Mouse (Mus musculus) layer of hippocampus, adult 8-10 months (tissue): Measurements from ENCODE around the gene Ctla4. TPM values are rescaled to one million over a fixed set of nuclear protein-coding genes. Genes with fewer than 3 reads are reported as not detected.
A peak's percentile ranks its signal among the peaks of the same experiment; 100 is the strongest.

Experiments used
- DNase-seq, 2 experiments: peaks; one replicate each; pipeline ENCODE4 v3.0.0; 2022; ENCODE audit warnings: low spot score in 2 of 2
- total RNA-seq, 4 experiments: library from RNA; stranded (reverse); gene quantifications; 2 replicates each; pipeline ENCODE4 v1.2.4; 2022

Ctla4 gene
- total RNA-seq, 4 experiments from 2014 or later = not detected

GRCm38 (mm10) chr1:60865167-60865566 is 21.6 kb upstream of the Ctla4 start:
- no peak for DNase-seq

DNA sequence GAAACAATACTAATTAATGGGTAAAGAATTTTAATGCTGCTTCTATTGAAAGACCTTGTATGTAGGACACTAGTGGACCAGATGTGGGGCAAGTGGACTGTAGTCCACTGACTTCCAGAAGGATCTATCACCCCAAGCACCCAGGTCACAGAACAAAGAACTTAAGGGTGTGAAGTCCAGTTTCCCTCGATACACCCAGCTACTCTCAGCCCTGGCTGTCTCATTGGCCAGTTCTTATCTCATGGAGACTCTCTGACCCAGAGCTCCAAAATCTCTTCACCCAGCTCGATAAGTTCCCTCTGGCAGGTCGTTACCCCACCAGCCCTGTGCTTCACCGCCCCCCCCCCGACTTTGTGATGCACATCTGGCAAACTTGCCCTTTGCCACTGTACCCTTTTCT is 20.8 kb upstream of the Ctla4 start:
- no peak for DNase-seq

GRCm38 (mm10) chr1:60868333-60869277 is 18.2 kb upstream of the Ctla4 start:
- DNase-seq = peak in 1 of 2 experiments; percentile 62

GRCm38 (mm10) chr1:60875267-60875666 is 11.5 kb upstream of the Ctla4 start:
- no peak for DNase-seq

DNA sequence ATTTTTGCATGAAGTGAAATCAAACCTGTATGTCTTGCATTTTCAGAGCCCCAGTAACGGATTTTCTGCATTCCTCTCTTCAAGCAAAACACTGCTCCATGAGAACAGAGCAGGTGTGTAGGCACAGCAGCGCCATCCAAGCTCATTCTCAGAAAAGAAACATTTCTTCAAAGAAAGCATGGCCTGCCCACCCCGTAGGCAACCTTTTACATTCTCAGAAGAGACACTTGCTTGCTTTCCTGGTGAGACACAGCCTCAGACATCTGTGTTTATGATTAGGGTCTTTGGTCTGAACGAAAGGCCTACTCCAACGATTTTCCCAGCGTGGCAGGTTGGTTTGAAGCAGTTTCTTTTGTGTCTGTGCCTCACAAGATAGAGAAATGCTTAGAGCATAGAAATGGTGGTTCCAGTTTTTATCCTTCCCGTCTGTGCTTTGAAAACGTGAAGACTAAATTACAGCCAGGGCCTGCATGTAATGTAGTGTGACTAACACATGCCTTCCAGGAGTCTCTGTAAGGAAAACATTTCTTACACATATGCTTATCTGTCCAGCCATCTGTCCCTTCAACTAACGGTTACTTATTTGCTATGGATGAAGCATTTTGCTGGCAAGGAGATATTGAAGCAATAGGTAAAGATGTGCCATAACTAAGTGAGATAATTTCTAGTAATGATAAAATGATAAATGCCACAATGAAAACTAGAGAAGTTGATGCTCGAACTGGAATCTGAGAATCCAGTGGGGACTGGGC is 6.5 kb upstream of the Ctla4 start:
- DNase-seq = no peak

- no peak for DNase-seq
Measured at GRCm38 (mm10) chr1:60882792-60883191, 4.0 kb upstream of the Ctla4 start.

DNA sequence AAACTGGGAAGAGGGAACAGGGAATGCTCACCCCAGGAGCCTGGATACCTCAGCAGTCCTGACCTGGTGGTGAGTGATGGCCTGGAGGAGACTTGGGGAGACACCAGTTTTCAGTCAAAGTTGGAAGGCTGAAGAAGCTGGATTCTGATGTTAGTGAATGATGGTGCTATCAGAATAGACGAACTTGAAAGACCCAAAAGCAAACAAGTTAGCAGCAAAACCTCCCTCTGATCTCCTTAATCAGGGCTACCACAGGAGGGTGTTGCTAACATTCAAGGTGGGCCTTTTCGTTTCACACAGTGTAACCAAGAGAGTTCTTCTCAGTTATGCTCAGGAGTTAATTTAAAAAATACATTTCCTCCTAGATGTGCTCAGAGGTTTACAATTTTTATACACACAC is 3.5 kb upstream of the Ctla4 start:
- DNase-seq = no peak

- DNase-seq = no peak
Measured at GRCm38 (mm10) chr1:60884611-60885010, 2.2 kb upstream of the Ctla4 start.

GRCm38 (mm10) chr1:60898127-60898932 is 11.5 kb downstream of the Ctla4 start:
- peak in 1 of 2 experiments; percentile 9 for DNase-seq

DNA sequence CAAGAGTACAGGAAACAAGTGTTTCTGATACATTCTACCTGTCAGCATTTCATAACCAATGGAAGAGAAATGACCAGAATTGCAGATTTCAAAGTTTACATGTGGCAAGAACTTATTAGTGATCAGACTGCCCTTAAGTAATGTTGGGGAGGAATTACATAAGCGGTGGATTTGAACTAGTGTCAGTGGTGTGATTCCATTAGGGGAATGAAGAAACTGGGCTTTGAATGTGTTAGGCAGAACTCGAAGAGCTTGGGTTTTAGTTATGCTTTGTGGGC is 12.1 kb downstream of the Ctla4 start:
- no peak for DNase-seq

DNA sequence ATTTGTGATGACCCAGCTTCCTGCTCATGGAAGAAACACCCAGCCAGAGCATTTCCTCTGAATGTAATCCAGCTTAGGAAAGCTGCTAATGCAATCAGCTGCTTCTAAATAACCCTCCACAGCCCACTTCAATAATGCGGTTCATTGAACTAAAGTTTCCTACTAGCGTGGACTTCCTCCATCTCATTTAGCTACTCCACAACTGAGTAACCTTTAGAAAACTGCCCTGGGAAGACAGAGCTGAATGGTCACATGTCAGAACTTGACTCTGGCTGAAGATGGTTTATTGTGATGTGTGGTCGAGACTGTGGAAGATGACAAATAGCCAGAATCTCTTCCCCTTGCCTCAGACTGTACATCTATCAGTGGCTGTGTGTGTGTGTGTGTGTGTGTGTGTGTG is 12.4 kb downstream of the Ctla4 start:
- no peak for DNase-seq

DNA sequence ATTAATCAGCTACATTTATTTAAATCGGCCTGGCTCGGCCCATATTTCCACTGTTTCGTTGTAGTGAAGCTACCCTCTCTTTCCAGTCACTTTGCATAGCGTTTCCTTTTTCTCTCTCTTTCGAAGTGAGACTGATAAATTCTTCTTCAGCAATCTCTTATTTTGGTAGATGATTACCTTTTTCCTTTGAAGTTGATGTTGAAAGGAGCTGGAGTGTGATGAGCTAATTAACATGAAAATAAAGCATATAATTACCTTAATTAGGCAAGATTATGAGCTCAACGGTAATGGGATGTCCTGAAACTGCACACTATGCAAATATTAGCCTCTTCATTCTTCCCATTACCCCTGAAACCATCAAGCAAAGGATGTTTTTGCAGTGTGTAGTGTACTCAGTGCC is 15.7 kb downstream of the Ctla4 start:
- DNase-seq = no peak

DNA sequence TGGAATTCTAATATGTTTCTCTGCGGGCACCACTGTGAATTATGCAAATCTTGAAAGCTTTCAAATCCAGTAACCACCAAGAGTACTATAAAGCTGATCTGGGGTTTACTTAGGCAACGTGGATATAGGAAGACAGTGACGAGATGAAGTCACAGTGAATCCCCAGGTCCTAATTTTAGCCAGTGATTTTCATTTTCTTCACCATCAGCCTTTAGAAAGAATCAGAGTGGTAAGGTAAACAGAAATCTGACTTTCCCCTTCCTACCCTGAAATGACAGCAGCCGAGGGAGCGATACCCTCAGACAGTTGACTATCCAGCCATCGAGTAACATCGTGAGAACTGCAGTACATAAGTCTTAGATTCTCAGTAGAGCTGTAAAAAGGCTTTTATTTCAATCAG is 16.3 kb downstream of the Ctla4 start:
- no peak for DNase-seq

DNA sequence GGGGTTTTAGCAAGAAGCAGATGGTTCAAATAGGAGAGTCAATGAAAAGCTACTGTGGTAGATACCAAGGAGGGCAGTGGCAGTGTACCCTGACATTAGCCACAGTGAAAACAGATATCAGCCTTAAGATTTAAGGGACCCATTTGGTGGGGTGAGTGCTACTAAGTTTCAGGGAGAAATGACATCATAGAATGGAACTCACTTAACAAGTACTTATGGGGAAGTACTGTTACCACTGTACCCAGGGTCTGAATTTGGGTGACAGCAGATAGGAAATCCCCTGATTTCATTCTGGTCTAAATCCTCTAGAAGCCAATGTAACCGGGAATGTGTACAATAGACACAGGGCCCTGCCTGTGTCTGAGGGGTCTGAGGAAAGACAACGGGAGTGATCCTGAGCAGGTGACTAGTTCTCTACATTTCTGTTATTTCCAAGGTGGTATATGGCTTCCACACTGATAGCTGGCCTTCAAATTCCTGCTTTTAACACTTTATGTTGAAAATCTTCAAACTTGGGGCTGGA is 17.7 kb downstream of the Ctla4 start:
- no peak for DNase-seq

GRCm38 (mm10) chr1:60907466-60907865 is 20.7 kb downstream of the Ctla4 start:
- DNase-seq = no peak

GRCm38 (mm10) chr1:60908751-60909161 is 22.0 kb downstream of the Ctla4 start:
- no peak for DNase-seq

DNA sequence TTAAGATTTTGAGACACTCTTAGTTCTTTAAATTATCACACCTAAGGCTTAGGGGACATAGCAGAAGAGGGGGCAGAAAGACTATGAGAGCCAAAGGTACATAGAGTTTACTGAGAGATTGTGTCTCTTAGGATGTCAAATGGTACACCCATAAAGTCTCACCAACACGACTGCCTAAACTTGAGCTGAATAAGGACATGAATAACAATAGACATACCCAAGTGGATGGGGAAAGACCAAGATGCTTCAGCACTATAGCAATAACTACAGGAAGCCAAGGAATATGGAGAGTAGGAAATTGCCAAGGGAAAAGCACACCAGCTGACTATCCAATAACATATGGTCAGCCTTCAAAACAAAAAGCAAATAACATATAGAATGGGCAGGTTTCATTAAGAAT is 22.9 kb downstream of the Ctla4 start:
- no peak for DNase-seq

DNA sequence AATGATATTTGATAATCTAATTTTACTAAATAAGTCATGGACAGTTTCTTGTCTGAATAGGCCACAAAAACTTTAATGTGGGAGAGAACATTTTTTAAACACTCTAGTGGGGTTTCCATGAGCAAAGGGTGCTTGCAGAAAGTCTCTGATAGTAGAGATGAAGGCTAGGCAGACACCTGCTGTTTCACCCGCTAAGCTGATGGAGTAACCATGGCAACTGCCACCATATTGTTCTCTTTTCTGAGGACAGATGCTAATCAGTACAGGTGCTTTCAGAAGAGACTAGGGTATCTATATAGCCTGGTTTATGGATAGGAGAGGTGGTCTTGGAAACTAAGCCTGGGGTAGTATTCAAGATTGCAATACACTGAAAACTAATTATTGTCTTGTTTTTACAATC is 24.0 kb downstream of the Ctla4 start:
- no peak for DNase-seq

- DNase-seq = no peak
Measured at GRCm38 (mm10) chr1:60911631-60912030, 24.8 kb downstream of the Ctla4 start.

GRCm38 (mm10) chr1:60913305-60913704 is 26.5 kb downstream of the Ctla4 start:
- DNase-seq = no peak

GRCm38 (mm10) chr1:60916281-60916781 is 29.5 kb downstream of the Ctla4 start:
- no peak for DNase-seq
